ENCODE assay signal across 10 mouse cellular contexts in genomic region chr5:120143941-120144340, GRCm38 (mm10). TPM values are rescaled to one million over a fixed set of nuclear protein-coding genes. Genes with fewer than 3 reads are reported as not detected.
A peak's percentile ranks its signal among the peaks of the same experiment; 100 is the strongest.
DNase-seq lines count a peak whose midpoint lies in the region; ATAC-seq and TF ChIP-seq lines count a peak whose summit lies in the region.
"Had no signal": no experiment of that assay in that cellular context is flagged by ENCODE, and none has a peak within 500 bp of the region (broad histone marks: within the 10 kb centered on the region; RNA-seq: fewer than 3 reads in every experiment).

No protein-coding gene starts in this region.

- peak; percentile 51 for DNase-seq in CD4-positive, CD25-positive, alpha-beta regulatory T cell, adult 2 months (ENCODE audit: low read depth, low spot score)
- DNase-seq in left cerebral cortex, adult 2 months (ENCODE audit: extremely low spot score in 1 of 2, low spot score in 2 of 2) = no peak
- DNase-seq in left cerebral cortex, adult 8-10 months (ENCODE audit: low spot score in 2 of 2) = no peak
- peak; percentile 44 for DNase-seq in R1 (ENCODE audit: low read depth, low spot score)
- no peak for DNase-seq in frontal cortex, postnatal 10 days (ENCODE audit: low spot score in 2 of 2)
- no peak for DNase-seq in MN1 (ENCODE audit: low spot score)
- DNase-seq: cerebellum, postnatal 36 days had no signal

- ATAC-seq in CD4-positive, CD25-positive, alpha-beta regulatory T cell, adult 4 months = no peak
- ATAC-seq in megakaryocyte-erythroid progenitor cell, adult 5-6 weeks (replicated peaks; ENCODE audit: low FRiP score, low TSS enrichment, poor library complexity, severe bottlenecking) = 0 out of 2 replicates have a peak, but pooled peaks have one; percentile 43

- intact Hi-C loops in left cerebral cortex, adult 2 months (cut with DNase I) = no loop called here

- H3K4me3 ChIP-seq in left cerebral cortex, adult 2 months = no peak overlapping the region
- H3K4me3 ChIP-seq: lung, embryonic 15.5 days had no signal

- TF ChIP-seq CTCF in left cerebral cortex, adult 2 months (IDR thresholded peaks at IDR 0.05) = peak; percentile 60

- no peak overlapping the region for H3K27ac ChIP-seq in left cerebral cortex, adult 2 months
- H3K27ac ChIP-seq: lung, embryonic 15.5 days had no signal

RNA-seq across cellular contexts. Expression of gene Rbm19, which starts 27.7 kb away (rescaled TPM):
- polyA plus RNA-seq in CD4-positive, CD25-positive, alpha-beta regulatory T cell, adult 4 months (2017; shearing (Covaris generic)) = 10 to 100 TPM; 14.0 to 23.1 TPM
- total RNA-seq in left cerebral cortex, adult 2 months (2021) = 10 to 100 TPM; 19.7 to 21.9 TPM
- total RNA-seq in left cerebral cortex, adult 8-10 months (2022) = 10 to 100 TPM; 12.0 to 20.3 (median 19.7) TPM
- 21.3 and 57.4 TPM in 2 replicates for total RNA-seq in megakaryocyte-erythroid progenitor cell, adult 5-6 weeks (2014; fragmentation: Nextera tagmentation)
- total RNA-seq in megakaryocyte-erythroid progenitor cell, adult 5-6 weeks (2017) = 24.7 and 33.2 TPM in 2 replicates

Comparison
In these comparisons a context has a peak if more than half of its experiments do, and no peak if none do; other contexts are left out.
1. DNase-seq: peak in CD4-positive, CD25-positive, alpha-beta regulatory T cell, adult 2 months (single experiment) and R1 (single experiment); none in left cerebral cortex, adult 2 months (0 of 2), left cerebral cortex, adult 8-10 months (0 of 2), frontal cortex, postnatal 10 days (0 of 2) and MN1 (single experiment).